Mouse (Mus musculus): Measurements from ENCODE around the gene Fcer2a. TPM values are rescaled to one million over a fixed set of nuclear protein-coding genes. Genes with fewer than 3 reads are reported as not detected.
A peak's percentile ranks its signal among the peaks of the same experiment; 100 is the strongest.

The Fcer2a gene
- total and polyA plus RNA-seq, 2 experiments from 2014 or later, result 0.41 TPM; not detected in 1

DNA sequence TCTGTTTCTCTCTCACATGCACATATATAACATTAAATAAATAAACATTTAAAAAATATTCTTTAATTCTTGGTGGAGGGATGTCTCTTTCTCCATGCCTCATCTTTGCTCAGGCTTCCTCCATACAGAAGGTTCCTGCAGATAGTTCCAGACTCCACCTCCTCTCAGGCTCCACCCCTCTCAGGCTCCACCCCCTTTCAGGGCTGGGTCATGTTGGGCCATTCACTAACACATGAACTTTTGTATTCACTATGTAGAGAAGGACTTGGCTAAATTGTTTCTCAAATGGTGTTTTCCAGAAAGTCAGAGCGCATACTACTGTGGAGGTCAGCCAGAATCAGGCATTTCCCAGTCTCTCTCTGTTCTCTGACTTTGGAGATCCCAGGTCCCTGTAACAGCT is 7.5 kb upstream of the Fcer2a start:
- no peaks in the 10 kb centered on the region for H3K4me1 ChIP-seq (ENCODE audit: insufficient read depth, low read length)
- no peak for TF ChIP-seq CTCF (IDR thresholded peaks at IDR 0.05)
- ATAC-seq (ENCODE audit: low FRiP score), result no peak
- no peak for DNase-seq (ENCODE audit: low spot score)
- no peaks in the 10 kb centered on the region for H3K9me3 ChIP-seq (ENCODE audit: low read length)
- H3K36me3 ChIP-seq (ENCODE audit: insufficient read depth, low read length), result no peaks in the 10 kb centered on the region
- no peaks in the 10 kb centered on the region; the same call in 1 of the 2 replicates for H3K27me3 ChIP-seq (ENCODE audit: insufficient read depth, low read length)
- WGBS, result 96% methylated on average over 1 of the region's 1 CpGs
- no peak overlapping the region for H3K4me2 ChIP-seq (ENCODE audit: low read depth, low read length, poor library complexity, severe bottlenecking)
- H3K4me3 ChIP-seq (ENCODE audit: low read depth, low read length), result no peak overlapping the region
- no peak overlapping the region for H3K27ac ChIP-seq (ENCODE audit: low read depth, low read length)
- H3K9ac ChIP-seq (replicated peaks; ENCODE audit: low read length, poor library complexity, severe bottlenecking), result no peak overlapping the region

DNA sequence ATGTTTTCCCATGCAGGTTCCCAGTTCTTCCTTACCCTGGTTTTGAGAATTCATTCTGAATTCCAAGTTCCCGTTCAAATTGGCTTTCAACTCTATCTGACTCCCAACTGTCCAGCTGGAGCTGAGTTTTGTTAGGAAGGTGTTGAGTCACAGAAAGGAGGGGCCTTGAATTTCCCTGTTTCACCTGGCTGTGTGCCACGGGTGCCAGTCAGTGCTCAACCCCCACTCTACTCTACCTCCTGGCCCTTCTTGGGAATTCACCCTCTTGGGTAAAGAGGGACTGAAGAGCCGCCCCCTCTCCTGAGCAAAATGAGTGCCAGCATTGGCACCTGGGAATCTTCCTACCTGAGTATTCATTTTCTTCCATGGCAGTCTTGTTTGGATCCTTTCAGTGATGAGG is 3.2 kb downstream of the Fcer2a start:
- no peak for TF ChIP-seq CTCF (IDR thresholded peaks at IDR 0.05)
- ATAC-seq (ENCODE audit: low FRiP score), result no peak

DNA sequence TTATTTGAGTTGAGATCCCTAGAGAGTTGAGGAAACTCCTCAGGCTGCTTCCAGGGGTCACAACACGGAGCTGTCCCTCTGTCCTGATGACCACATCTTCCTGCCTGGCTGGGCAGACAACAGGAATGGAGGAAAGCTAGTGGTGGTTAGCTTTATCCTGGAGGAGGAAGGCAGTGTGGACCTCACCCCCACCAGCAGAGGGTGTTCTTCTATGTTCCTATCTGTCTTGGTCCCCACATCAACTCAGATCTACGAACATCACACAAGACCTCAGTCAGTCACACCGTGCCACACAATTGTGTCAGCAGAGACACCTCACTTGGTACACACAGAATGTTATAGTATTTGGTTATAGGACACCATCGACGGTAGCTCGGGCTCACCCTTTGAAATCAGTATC is 6.4 kb downstream of the Fcer2a start:
- 75% methylated on average over 6 of the region's 6 CpGs for WGBS
- Histone ChIP-seq H3K4me3 (ENCODE audit: low read depth, low read length) (no peak overlapping the region), H3K27me3 (ENCODE audit: insufficient read depth, low read length) (no peaks in the 10 kb centered on the region), H3K9me3 (ENCODE audit: low read length) (no peaks in the 10 kb centered on the region), H3K36me3 (ENCODE audit: insufficient read depth, low read length) (no peaks in the 10 kb centered on the region; the same call in 1 of the 2 replicates), H3K4me2 (ENCODE audit: low read depth, low read length, poor library complexity, severe bottlenecking) (no peak overlapping the region), H3K9ac (replicated peaks; ENCODE audit: low read length, poor library complexity, severe bottlenecking) (no peak overlapping the region), H3K27ac (ENCODE audit: low read depth, low read length) (no peak overlapping the region), H3K4me1 (ENCODE audit: insufficient read depth, low read length) (no peaks in the 10 kb centered on the region)
- TF ChIP-seq CTCF (IDR thresholded peaks at IDR 0.05), result no peak
- ATAC-seq (ENCODE audit: low FRiP score) (no peak), DNase-seq (ENCODE audit: low spot score) (no peak)

More for the DNA sequence above, 3.2 kb downstream of the Fcer2a start:
- H3K4me3 ChIP-seq (ENCODE audit: low read depth, low read length), result no peak overlapping the region
- no peak for DNase-seq (ENCODE audit: low spot score)
- no peaks in the 10 kb centered on the region for H3K27me3 ChIP-seq (ENCODE audit: insufficient read depth, low read length)
- H3K4me1 ChIP-seq (ENCODE audit: insufficient read depth, low read length), result no peaks in the 10 kb centered on the region
- no peak overlapping the region for H3K4me2 ChIP-seq (ENCODE audit: low read depth, low read length, poor library complexity, severe bottlenecking)
- WGBS, result 81% methylated on average over 3 of the region's 3 CpGs
- H3K27ac ChIP-seq (ENCODE audit: low read depth, low read length), result no peak overlapping the region
- H3K9ac ChIP-seq (replicated peaks; ENCODE audit: low read length, poor library complexity, severe bottlenecking), result no peak overlapping the region
- H3K36me3 ChIP-seq (ENCODE audit: insufficient read depth, low read length), result no peaks in the 10 kb centered on the region
- no peaks in the 10 kb centered on the region for H3K9me3 ChIP-seq (ENCODE audit: low read length)

DNA sequence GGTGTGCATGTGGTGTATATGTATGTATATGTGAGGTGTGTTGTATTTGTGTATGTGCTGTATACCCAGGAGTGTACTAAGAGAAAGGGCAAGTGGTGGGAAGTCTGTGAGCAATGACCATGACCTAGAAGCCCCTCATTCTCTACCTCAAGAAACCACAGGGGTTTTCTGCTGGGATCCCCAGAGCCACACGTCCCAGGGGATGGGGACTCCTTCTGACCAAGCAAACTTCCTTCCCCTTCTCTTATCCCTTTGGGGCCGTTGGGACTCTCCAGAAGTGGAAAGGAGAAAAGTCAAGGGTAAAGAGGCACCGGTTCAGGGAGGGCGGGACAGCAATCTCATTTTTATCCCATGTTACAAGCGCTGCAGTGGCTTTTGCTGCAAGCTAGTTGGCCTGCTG is 8.6 kb downstream of the Fcer2a start:
- 69% methylated on average over 5 of the region's 5 CpGs for WGBS
- no peak for ATAC-seq (ENCODE audit: low FRiP score)
- H3K9ac ChIP-seq (replicated peaks; ENCODE audit: low read length, poor library complexity, severe bottlenecking), result no peak overlapping the region
- H3K27ac ChIP-seq (ENCODE audit: low read depth, low read length), result no peak overlapping the region
- H3K4me1 ChIP-seq (ENCODE audit: insufficient read depth, low read length), result no peaks in the 10 kb centered on the region
- no peak for DNase-seq (ENCODE audit: low spot score)
- H3K4me3 ChIP-seq (ENCODE audit: low read depth, low read length), result no peak overlapping the region
- peaks cover 11% of the 10 kb centered on the region; the same call in 1 of the 2 replicates for H3K36me3 ChIP-seq (ENCODE audit: insufficient read depth, low read length)
- no peaks in the 10 kb centered on the region for H3K27me3 ChIP-seq (ENCODE audit: insufficient read depth, low read length)
- no peak overlapping the region for H3K4me2 ChIP-seq (ENCODE audit: low read depth, low read length, poor library complexity, severe bottlenecking)
- H3K9me3 ChIP-seq (ENCODE audit: low read length), result no peaks in the 10 kb centered on the region
- no peak for TF ChIP-seq CTCF (IDR thresholded peaks at IDR 0.05)

DNA sequence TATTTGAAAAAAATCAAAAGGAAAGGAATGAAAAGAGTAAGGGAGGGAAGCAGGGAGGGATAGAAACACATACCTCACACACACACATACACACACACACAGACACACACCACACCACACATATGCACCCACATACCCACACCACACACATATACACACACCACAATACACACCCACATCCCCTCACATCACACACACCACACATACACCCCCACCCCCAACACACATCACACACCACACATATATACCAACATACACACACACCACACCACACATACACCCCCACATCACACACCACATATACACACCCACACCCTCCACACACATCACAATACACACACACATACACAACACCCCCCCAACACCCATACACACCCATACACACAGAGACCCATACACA is 9.4 kb downstream of the Fcer2a start:
- H3K9ac ChIP-seq (replicated peaks; ENCODE audit: low read length, poor library complexity, severe bottlenecking), result no peak overlapping the region
- ATAC-seq (ENCODE audit: low FRiP score), result peak; percentile 45; the same call in 1 of the 2 replicates
- no peak for DNase-seq (ENCODE audit: low spot score)
- no peak overlapping the region for H3K27ac ChIP-seq (ENCODE audit: low read depth, low read length)
- H3K4me1 ChIP-seq (ENCODE audit: insufficient read depth, low read length), result no peaks in the 10 kb centered on the region
- H3K9me3 ChIP-seq (ENCODE audit: low read length), result no peaks in the 10 kb centered on the region
- H3K4me3 ChIP-seq (ENCODE audit: low read depth, low read length), result no peak overlapping the region
- no peak overlapping the region for H3K4me2 ChIP-seq (ENCODE audit: low read depth, low read length, poor library complexity, severe bottlenecking)
- H3K36me3 ChIP-seq (ENCODE audit: insufficient read depth, low read length), result peaks cover 18% of the 10 kb centered on the region
- H3K27me3 ChIP-seq (ENCODE audit: insufficient read depth, low read length), result no peaks in the 10 kb centered on the region
- TF ChIP-seq CTCF (IDR thresholded peaks at IDR 0.05), result no peak

DNA sequence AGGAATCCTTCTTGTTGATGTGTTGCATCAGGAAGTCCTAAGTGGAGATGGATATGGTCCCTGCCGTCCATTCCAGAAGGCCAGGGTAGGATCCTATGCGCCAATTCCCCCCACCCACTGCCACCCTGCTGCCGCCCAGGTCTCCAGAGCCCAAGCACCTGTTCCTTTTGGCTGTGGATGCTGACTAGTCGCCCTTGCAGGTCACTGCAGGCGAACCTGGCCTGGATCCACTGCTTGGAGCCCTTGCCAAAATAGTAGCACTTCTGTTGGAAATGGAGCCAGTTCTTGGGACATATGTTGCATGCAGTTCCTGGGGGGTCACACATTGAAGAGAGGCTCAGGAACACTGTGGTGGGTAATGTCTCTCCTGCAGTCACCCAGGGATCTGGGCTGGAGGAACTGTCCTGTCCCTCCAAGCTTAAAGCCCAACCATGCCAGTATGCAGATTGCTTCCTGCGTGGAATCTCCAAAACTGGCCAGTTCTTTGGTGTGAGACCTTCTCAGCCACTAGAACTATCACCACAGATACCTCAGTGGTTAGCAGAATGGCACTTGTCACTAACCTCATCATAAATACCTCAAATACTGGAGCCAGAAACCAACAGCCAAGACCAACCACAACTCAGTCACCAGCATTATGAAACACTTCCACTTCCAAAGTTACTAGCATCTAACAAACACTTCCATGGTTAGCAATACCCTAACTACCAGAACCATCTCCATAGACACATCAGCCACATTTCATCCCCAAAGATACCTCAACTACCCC is 10.4 kb downstream of the Fcer2a start:
- 80% methylated on average over 6 of the region's 6 CpGs for WGBS
- no peak overlapping the region for H3K27ac ChIP-seq (ENCODE audit: low read depth, low read length)
- no peak for ATAC-seq (ENCODE audit: low FRiP score)
- no peaks in the 10 kb centered on the region for H3K9me3 ChIP-seq (ENCODE audit: low read length)
- H3K4me2 ChIP-seq (ENCODE audit: low read depth, low read length, poor library complexity, severe bottlenecking), result no peak overlapping the region
- H3K4me1 ChIP-seq (ENCODE audit: insufficient read depth, low read length), result no peaks in the 10 kb centered on the region
- no peak overlapping the region for H3K9ac ChIP-seq (replicated peaks; ENCODE audit: low read length, poor library complexity, severe bottlenecking)
- H3K36me3 ChIP-seq (ENCODE audit: insufficient read depth, low read length), result peaks cover 25% of the 10 kb centered on the region
- TF ChIP-seq CTCF (IDR thresholded peaks at IDR 0.05), result no peak
- H3K4me3 ChIP-seq (ENCODE audit: low read depth, low read length), result no peak overlapping the region
- DNase-seq (ENCODE audit: low spot score), result peak; percentile 57
- H3K27me3 ChIP-seq (ENCODE audit: insufficient read depth, low read length), result no peaks in the 10 kb centered on the region

Measured in midbrain, postnatal 0 days (tissue).